Mouse (Mus musculus): ENCODE measurements at regions not wholly inside any gene's neighbourhood (a gene's known extent, or its start where the extent isn't known, plus 50 kb on each side); places are given as distances from the start of the nearest gene placed in this dataset.

GRCm38 (mm10) chr19:59691541-59692096 is 233.4 kb downstream of the Emx2 start:
- WGBS, result 37% methylated on average over 15 of the region's 15 CpGs
- Histone ChIP-seq H3K9me3 (no peaks in the 10 kb centered on the region), H3K4me2 (replicated peaks) (no peak overlapping the region), H3K27ac (no peak overlapping the region), H3K36me3 (no peaks in the 10 kb centered on the region), H3K4me1 (peaks cover 8% of the 10 kb centered on the region), H3K9ac (no peak overlapping the region), H3K27me3 (replicated peaks) (no peaks in the 10 kb centered on the region), H3K4me3 (no peak overlapping the region)
- ATAC-seq (ENCODE audit: low FRiP score, low read depth), result no peak

DNA sequence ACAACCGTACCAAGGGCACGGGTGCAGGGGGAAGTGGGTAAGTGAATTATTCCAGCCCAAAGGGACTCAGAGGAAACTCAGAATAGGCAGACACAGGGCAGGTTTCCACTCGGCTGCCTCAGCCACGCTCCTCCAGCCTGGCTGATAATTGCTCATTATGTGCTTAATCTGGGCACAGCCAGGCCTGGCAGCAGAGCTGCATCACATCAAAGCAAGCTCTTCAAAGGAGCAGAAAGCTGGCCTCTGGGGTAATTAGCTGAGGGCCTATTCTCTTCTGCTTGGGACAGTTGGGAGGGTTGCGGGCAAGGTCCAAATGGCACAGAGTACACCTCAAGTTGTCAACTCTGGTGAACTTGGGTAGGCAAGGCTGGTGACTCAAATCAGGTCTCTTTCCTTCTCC is 239.5 kb downstream of the Emx2 start:
- Histone ChIP-seq H3K27me3 (replicated peaks) (no peaks in the 10 kb centered on the region), H3K27ac (no peak overlapping the region), H3K9me3 (no peaks in the 10 kb centered on the region), H3K4me3 (no peak overlapping the region), H3K4me2 (replicated peaks) (no peak overlapping the region), H3K9ac (no peak overlapping the region), H3K4me1 (no peaks in the 10 kb centered on the region), H3K36me3 (no peaks in the 10 kb centered on the region)
- ATAC-seq (ENCODE audit: low FRiP score, low read depth), result no peak
- WGBS, result 42% methylated on average over 5 of the region's 5 CpGs

- H3K27me3 ChIP-seq (replicated peaks), result no peaks in the 10 kb centered on the region
- no peak overlapping the region for H3K27ac ChIP-seq
- H3K9me3 ChIP-seq, result no peaks in the 10 kb centered on the region
- no peaks in the 10 kb centered on the region for H3K36me3 ChIP-seq
- ATAC-seq (ENCODE audit: low FRiP score, low read depth), result no peak
- no peaks in the 10 kb centered on the region for H3K4me1 ChIP-seq
- 72% methylated on average over 3 of the region's 3 CpGs for WGBS
- no peak overlapping the region for H3K4me3 ChIP-seq
- H3K4me2 ChIP-seq (replicated peaks), result no peak overlapping the region
- no peak overlapping the region for H3K9ac ChIP-seq
Observed at GRCm38 (mm10) chr19:59700187-59700586, 242.0 kb downstream of the Emx2 start.

- no peak for ATAC-seq (ENCODE audit: low FRiP score, low read depth)
- H3K36me3 ChIP-seq, result no peaks in the 10 kb centered on the region
- H3K9me3 ChIP-seq, result no peaks in the 10 kb centered on the region
- no peak overlapping the region for H3K4me2 ChIP-seq (replicated peaks)
- 60% methylated on average over 5 of the region's 5 CpGs for WGBS
- H3K27ac ChIP-seq, result no peak overlapping the region
- H3K4me3 ChIP-seq, result no peak overlapping the region
- H3K9ac ChIP-seq, result no peak overlapping the region
- no peaks in the 10 kb centered on the region for H3K4me1 ChIP-seq
- no peaks in the 10 kb centered on the region for H3K27me3 ChIP-seq (replicated peaks)
Observed at GRCm38 (mm10) chr19:59707106-59707505, 236.3 kb downstream of the Rab11fip2 start.

DNA sequence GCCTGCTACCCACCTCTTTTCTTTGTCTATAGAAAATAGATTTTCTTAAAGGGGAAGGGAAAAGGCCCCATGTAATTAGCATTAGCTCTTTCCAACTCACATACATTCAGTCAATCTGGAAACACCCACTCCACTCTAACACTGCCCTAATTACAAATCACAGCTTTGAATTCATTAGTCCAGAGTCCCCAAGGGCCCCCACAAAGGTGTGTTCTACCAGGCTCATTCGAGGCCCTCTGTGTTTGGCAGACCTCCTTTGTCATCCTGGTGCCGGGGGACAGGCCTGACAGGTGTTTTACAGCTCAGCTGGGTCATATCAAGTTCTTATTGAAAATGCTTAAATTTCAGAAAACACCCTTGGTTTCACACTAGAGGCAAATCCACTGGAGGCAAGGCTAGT is 234.3 kb downstream of the Rab11fip2 start:
- no peak overlapping the region for H3K4me2 ChIP-seq (replicated peaks)
- H3K4me1 ChIP-seq, result no peaks in the 10 kb centered on the region
- no peak overlapping the region for H3K9ac ChIP-seq
- 40% methylated on average over 2 of the region's 2 CpGs for WGBS
- no peaks in the 10 kb centered on the region for H3K9me3 ChIP-seq
- no peaks in the 10 kb centered on the region for H3K36me3 ChIP-seq
- ATAC-seq (ENCODE audit: low FRiP score, low read depth), result no peak
- H3K4me3 ChIP-seq, result no peak overlapping the region
- H3K27ac ChIP-seq, result no peak overlapping the region
- H3K27me3 ChIP-seq (replicated peaks), result no peaks in the 10 kb centered on the region

DNA sequence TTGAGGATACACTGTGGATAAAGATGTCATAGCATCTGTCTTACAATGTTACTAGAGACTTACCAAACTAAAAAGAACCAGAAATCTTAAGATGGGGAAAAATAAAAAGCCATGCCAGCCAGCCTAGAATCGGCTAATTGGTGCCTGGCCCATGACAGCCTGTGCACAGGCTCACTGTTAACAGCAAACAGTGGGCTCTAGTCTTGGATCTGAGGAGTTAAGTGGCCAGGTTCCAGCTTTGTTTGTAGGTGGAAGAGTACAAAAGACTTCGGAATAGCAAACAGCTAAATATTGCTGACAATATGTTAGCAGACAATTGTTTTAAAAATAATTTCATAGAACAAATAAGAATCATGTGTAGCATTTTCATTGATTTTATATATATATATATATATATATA is 228.4 kb downstream of the Rab11fip2 start:
- peaks cover 4% of the 10 kb centered on the region; the same call in 1 of the 2 replicates for H3K27me3 ChIP-seq (replicated peaks)
- H3K27ac ChIP-seq, result no peak overlapping the region
- H3K36me3 ChIP-seq, result no peaks in the 10 kb centered on the region
- H3K9me3 ChIP-seq, result no peaks in the 10 kb centered on the region
- no peak overlapping the region for H3K4me2 ChIP-seq (replicated peaks)
- no peaks in the 10 kb centered on the region for H3K4me1 ChIP-seq
- H3K9ac ChIP-seq, result no peak overlapping the region
- no peak overlapping the region for H3K4me3 ChIP-seq
- 88% methylated on average over 2 of the region's 2 CpGs for WGBS
- ATAC-seq (ENCODE audit: low FRiP score, low read depth), result no peak

DNA sequence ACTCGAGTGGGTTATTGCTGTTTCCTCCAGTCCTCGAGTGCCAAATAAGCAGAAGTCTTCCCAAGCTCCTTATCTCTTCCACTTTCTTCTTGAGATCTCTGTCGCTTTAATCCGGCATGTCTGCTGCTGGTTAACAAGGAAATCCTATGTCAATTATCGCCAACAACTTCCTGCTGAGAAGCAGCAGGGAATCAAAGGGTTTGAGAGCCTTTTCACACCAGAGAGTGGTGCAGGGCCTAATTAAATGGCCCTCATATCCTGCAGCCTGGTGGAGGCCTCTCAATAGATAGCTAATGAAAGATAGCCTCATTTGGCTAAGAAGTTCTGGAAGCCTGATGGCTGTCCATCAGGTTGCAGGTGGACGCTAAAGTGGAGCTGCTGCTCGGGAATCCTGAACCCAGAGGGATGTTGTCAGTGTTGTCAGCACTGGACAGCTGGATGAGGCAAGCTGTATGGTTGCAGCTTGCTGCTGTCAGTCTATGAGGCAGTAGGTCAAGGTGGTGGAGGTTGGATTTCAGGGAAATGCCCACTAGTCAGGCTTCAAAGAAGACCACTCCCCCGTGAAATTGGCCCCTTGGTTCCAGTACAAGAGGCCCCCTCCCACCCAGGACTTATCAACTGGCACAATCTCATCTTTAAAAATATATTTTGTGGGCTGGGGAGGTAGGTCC is 225.5 kb downstream of the Rab11fip2 start:
- no peak overlapping the region for H3K27ac ChIP-seq
- no peak overlapping the region for H3K9ac ChIP-seq
- H3K36me3 ChIP-seq, result no peaks in the 10 kb centered on the region
- no peaks in the 10 kb centered on the region for H3K4me1 ChIP-seq
- ATAC-seq (ENCODE audit: low FRiP score, low read depth), result no peak
- no peak overlapping the region for H3K4me3 ChIP-seq
- H3K4me2 ChIP-seq (replicated peaks), result no peak overlapping the region
- peaks cover 4% of the 10 kb centered on the region; the same call in 1 of the 2 replicates for H3K27me3 ChIP-seq (replicated peaks)
- H3K9me3 ChIP-seq, result 0 out of 2 replicates have a peak, but pooled peaks cover 4% of the 10 kb centered on the region
- 7% methylated on average over 8 of the region's 8 CpGs for WGBS

- no peak overlapping the region for H3K4me3 ChIP-seq
- WGBS, result 75% methylated on average over 8 of the region's 8 CpGs
- no peaks in the 10 kb centered on the region for H3K36me3 ChIP-seq
- H3K27me3 ChIP-seq (replicated peaks), result no peaks in the 10 kb centered on the region
- H3K9ac ChIP-seq, result no peak overlapping the region
- no peak overlapping the region for H3K27ac ChIP-seq
- H3K4me1 ChIP-seq, result no peaks in the 10 kb centered on the region
- ATAC-seq (ENCODE audit: low FRiP score, low read depth), result no peak
- H3K9me3 ChIP-seq, result no peaks in the 10 kb centered on the region
- H3K4me2 ChIP-seq (replicated peaks), result no peak overlapping the region
Observed at GRCm38 (mm10) chr19:59738541-59738940, 204.9 kb downstream of the Rab11fip2 start.

GRCm38 (mm10) chr19:59742946-59743345 is 200.5 kb downstream of the Rab11fip2 start:
- no peak overlapping the region for H3K9ac ChIP-seq

GRCm38 (mm10) chr19:59761218-59761617 is 182.2 kb downstream of the Rab11fip2 start:
- Histone ChIP-seq H3K9ac (no peak overlapping the region), H3K36me3 (no peaks in the 10 kb centered on the region), H3K4me3 (no peak overlapping the region), H3K27ac (no peak overlapping the region), H3K4me2 (replicated peaks) (no peak overlapping the region), H3K9me3 (no peaks in the 10 kb centered on the region), H3K4me1 (no peaks in the 10 kb centered on the region), H3K27me3 (replicated peaks) (no peaks in the 10 kb centered on the region)
- ATAC-seq (ENCODE audit: low FRiP score, low read depth), result no peak
- WGBS, result 77% methylated on average over 3 of the region's 3 CpGs

More at GRCm38 (mm10) chr19:59742946-59743345, 200.5 kb downstream of the Rab11fip2 start:
- Histone ChIP-seq H3K4me3 (no peak overlapping the region), H3K9me3 (no peaks in the 10 kb centered on the region), H3K27ac (no peak overlapping the region), H3K27me3 (replicated peaks) (no peaks in the 10 kb centered on the region), H3K36me3 (no peaks in the 10 kb centered on the region), H3K4me1 (no peaks in the 10 kb centered on the region), H3K4me2 (replicated peaks) (no peak overlapping the region)
- 31% methylated on average over 3 of the region's 3 CpGs for WGBS
- ATAC-seq (ENCODE audit: low FRiP score, low read depth), result no peak

GRCm38 (mm10) chr19:59784401-59785046 is 158.9 kb downstream of the Rab11fip2 start:
- Histone ChIP-seq H3K4me1 (no peaks in the 10 kb centered on the region), H3K9me3 (no peaks in the 10 kb centered on the region), H3K4me3 (no peak overlapping the region), H3K27me3 (replicated peaks) (no peaks in the 10 kb centered on the region), H3K27ac (no peak overlapping the region), H3K4me2 (replicated peaks) (no peak overlapping the region), H3K36me3 (no peaks in the 10 kb centered on the region), H3K9ac (no peak overlapping the region)
- 70% methylated on average over 9 of the region's 9 CpGs for WGBS
- no peak for ATAC-seq (ENCODE audit: low FRiP score, low read depth)

- Histone ChIP-seq H3K4me1 (no peaks in the 10 kb centered on the region), H3K36me3 (no peaks in the 10 kb centered on the region), H3K9me3 (no peaks in the 10 kb centered on the region), H3K4me3 (no peak overlapping the region), H3K9ac (no peak overlapping the region), H3K4me2 (replicated peaks) (no peak overlapping the region), H3K27ac (no peak overlapping the region), H3K27me3 (replicated peaks) (no peaks in the 10 kb centered on the region)
- WGBS, result 50% methylated on average over 4 of the region's 4 CpGs
- ATAC-seq (ENCODE audit: low FRiP score, low read depth), result no peak
Observed at GRCm38 (mm10) chr19:59831304-59831703, 112.2 kb downstream of the Rab11fip2 start.
